Mouse (Mus musculus): ENCODE data around the gene Cpne8.
"Not testable (repeated sequence)": the region's sequence is repeated elsewhere in the genome, so short reads cannot be mapped to it uniquely, and the experiment has no call there.

Gene Cpne8

DNA sequence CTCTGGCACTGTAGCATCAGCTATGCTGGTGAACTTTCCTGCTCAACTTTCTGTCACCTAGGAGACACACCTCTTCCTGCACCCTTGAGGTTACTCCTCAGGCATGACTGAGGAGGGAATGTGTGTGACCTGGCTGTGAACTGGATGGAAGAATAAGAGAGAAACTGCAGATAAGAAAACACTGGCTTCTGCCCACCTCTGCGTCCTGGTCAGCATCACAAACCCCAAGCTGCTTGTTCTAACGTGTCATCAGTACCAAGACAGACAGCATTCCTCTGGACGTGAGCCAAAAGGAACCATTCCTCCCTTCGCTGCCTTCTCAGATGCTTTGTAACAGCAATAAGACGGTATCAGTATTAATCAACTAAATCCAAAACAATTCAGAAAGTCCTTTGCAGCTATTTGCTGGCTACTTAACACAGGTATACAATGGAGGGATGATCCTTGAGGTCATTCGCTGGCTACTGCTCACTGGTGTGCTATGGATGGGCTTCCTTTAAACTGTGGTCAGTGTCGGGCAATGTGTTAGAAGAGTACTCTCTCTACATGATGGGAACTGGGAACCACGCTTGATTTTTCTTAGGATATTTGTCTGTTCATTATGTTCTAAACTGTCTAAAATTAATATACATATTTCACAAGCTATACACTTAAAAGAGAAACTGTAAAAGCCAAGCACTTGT is 63.0 kb downstream of the Cpne8 start:
- no peak for DNase-seq (ENCODE audit: low spot score in 2 of 2)

DNA sequence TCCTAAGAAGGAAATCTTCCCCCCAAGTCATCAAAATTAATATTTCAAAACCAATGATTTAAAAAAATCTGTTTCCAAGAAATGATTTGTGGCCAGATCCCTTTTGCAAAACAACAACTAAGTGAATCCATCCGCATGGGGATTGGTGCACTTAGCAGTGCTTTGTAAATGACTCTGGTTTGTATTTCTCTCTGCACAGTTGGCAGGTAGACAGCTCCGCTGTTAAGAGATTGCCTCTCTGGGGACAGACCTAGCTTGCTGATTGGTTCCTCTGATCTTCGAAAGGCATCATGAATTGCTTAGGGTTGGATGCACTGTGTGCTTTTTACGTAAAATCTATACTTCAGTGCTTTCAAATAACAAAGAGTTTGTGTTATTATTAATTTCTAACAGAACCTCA is 68.5 kb downstream of the Cpne8 start:
- DNase-seq (ENCODE audit: low spot score in 2 of 2) = not testable (repeated sequence)

DNA sequence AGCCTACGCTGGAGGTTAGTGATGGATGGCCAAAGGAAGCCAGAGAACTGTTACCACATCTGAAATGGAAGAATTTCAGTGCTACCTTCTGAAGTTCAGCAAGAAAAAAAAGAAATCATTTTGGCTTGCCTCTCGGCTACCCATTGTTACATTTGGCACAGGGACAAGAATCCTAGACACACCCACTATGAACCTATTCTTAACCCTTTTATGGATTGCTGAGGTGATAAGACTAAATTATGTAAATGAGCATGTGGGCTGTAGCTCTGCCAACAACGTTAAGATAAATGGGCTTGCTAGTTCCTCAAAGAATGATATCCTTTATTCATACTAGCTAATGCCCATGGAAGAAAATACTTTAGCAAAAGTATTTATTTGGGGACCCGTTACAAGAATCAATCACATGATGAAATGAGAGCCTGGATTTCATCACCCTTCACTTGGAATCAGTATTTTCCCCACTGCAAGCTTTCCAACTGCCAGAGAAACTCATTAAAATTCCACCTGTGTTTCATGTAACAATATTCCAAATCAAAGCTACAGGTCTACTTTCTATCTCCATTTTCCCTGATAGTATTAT is 69.3 kb downstream of the Cpne8 start:
- DNase-seq (ENCODE audit: low spot score in 2 of 2) = no peak

DNA sequence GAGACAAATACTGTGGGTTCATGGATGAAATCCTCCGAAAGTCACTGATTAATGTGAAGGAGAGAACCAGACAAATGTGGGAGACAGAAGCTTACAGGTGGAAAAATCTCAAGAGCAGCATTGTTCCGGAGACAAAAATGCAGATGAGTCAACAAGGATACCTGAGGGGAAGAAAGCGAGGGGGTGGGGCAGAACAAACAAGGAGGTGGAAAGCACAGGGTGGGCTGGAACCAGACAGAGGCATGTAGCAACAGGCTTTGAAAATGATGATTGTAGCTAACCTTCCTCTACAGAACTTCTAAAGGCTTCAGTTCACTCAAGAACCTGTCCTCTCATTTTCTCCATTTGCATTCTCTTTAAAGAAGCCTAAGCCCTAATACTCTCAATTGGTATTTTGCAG is 70.9 kb downstream of the Cpne8 start:
- DNase-seq (ENCODE audit: low spot score in 2 of 2) = no peak

DNA sequence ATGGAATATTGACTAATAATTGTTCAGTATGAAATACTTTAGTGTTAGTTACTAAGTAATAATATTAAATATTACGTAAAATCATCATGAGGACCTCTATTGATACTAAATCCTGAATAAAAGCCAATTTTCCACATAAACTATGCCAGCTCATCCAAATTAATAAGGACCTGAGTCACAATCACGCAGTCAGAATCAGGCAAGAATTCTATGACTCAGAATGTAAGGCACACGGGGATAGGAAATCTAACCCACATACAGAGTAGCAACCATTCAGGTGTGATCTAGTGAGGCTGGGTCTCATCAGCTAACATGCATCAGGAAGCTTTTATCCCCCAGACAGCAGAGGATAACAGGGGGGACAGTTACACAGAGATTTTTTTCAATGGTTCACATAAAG is 72.1 kb downstream of the Cpne8 start:
- DNase-seq (ENCODE audit: low spot score in 2 of 2) = no peak

DNA sequence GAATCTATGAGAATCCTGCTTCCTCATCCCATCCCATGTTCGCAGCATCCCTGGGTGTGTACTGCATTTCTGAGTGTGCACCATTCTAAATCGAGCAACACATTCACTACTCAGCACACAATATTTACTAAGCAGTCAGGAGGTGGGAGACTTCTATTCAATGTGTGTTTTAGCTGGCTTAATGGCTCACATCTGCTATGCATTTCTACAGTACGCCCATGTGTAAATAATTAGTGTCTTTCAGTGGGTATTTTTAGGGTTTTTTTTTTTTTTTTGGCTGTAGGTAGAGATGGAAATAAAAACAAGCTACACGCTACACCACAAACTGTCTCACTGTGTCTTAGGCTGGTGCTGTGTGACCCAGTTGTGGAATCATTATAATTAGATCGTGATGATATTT is 75.6 kb downstream of the Cpne8 start:
- DNase-seq (ENCODE audit: low spot score in 2 of 2) = no peak

DNA sequence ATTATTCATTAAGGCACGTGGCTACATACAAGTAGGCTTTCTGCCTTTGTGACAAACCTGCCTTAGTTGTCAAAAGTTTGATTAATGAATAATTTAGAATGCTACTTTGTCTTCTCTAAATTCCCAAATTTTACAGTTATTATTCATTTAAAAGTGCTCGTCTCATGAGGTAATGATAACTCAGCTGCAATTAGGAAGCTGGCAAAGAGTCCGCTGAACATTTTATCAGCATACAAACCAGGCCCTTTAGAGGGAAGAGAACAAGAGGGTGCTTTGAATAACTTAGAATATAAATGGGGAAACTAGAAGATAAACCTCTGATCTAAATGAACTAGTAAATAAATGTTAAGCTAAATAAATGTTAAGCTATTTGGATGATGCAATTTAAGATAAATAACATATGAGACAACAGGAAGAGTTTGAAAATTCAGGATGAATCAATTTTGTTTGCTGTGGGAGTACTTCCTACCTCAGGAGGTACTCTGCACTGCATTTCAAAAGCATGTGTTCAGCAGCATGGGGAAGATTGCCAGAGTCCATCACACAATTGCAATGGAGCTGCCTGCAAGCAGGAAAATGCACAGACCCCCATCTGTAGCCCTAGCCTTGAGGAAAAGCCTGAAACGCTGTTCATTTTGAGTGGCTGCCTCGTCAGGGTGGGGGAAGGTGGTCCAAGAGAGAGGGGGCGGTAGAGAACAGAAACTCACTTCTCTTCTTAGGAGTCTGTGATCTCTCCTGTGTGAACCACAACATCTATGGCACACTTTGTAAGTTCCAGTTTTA is 81.3 kb downstream of the Cpne8 start:
- DNase-seq (ENCODE audit: low spot score in 2 of 2) = no peak

DNA sequence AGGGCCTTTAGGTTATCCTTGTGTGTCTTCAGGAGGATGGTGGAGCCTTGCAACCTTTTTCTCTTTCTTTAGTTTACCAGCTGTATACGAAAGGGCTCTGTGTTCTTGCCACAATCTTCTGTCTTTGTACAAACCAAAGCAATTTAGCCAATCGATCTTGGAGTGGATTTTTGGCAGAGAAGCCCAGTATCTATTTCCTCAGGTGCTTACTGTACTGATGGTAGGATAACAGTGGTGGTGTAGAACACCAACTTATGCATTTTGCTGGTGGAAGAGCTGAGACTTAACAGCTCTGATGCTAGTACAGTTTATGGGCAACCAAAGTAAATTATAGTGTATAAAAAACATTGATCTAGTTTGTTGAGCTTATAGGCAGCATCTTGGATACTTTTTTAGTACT is 83.6 kb downstream of the Cpne8 start:
- no peak for DNase-seq (ENCODE audit: low spot score in 2 of 2)

DNA sequence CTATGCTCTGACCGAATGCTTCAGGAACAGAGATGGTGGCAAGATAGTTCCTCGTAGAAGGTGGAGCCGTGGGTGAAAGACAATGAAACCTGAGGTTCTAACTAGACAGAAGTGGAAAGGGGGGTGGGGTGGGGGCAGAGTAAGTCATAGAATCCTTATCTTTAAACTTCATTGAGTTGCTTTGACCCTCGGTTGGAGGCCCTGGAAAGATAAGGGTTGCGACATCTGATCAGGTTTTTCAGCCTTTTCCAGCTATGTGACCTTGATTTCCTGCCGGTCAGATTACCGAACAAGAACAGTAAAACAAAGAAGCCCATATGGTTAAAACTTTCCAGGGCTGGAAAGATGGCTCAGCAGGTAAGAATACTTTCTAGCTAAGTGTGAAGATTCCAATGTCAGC is 89.6 kb downstream of the Cpne8 start:
- no peak for DNase-seq (ENCODE audit: low spot score in 2 of 2)

DNA sequence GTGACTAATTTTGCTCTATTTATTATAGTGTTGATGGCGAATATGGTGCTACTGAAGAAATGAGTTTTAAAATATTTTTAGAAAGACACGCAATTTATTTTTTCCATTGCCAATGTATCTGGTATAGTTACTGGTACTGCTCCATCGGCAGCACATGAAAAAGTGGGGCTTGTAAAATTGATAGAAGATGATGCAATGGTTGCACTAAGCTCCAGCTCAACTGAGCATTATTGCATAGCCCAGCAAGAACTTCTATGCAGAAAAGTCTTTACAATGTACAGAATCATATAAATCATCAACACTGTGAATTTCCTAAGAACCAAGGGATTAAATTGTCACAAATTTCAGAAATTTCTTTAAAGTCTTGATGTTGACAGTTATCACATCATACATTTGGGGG is 101.8 kb downstream of the Cpne8 start:
- DNase-seq (ENCODE audit: low spot score in 2 of 2) = no peak

DNA sequence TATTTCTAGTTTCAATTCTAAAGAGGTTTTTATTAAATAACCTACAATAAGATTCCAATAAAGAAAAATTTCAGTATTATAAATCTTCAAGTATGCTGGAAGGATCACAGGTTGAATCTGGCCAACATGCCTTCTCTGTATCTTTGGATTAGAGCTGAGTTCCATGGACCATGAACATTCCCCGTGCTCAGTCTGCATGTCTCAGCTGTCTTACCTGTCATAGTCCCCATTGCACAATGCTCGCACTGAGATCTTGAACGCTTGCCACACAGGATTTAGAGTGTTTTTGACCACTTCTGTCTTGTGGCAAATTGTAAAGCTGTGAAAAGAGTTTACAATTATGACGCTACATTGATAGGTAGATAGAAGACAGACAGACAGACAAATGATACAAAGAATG is 110.0 kb downstream of the Cpne8 start:
- no peak for DNase-seq (ENCODE audit: low spot score in 2 of 2)

DNA sequence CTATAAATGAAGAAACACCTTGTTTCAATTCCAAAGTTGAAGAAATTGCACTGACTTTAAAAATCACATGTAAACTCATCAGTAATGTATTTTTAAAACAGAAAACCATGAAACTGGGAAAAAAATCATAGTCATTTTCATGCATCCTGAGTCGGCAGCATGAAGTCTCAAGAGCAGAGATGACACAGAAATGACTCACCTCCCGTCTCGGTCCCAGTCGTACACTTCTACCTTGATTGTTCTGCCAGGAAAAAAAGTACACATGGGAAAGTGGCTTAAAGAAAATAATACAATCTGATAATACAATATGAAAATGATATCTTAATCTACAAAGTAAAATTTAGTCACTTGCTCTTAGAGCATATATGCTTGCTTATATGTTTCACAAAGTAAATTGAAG is 111.2 kb downstream of the Cpne8 start:
- DNase-seq (ENCODE audit: low spot score in 2 of 2) = no peak

DNA sequence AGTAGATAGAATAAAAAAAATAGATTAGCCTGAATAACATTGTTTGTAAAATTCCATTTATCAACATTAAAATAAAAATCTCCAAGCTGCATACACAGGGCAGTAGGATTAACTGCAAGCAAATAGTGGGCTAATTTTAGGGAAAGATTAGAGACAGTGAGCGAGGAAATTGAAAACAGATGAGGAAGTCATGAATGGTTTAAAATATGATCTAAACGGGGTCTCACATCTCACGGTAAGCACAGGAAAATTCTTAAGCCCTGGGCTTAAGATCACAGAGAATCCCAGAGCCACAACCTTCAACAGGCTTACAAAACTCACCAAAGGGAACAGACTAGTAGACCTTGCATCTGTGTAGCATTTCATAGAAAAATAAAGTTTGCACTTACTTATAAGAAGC is 115.2 kb downstream of the Cpne8 start:
- DNase-seq (ENCODE audit: low spot score in 2 of 2) = no peak

DNA sequence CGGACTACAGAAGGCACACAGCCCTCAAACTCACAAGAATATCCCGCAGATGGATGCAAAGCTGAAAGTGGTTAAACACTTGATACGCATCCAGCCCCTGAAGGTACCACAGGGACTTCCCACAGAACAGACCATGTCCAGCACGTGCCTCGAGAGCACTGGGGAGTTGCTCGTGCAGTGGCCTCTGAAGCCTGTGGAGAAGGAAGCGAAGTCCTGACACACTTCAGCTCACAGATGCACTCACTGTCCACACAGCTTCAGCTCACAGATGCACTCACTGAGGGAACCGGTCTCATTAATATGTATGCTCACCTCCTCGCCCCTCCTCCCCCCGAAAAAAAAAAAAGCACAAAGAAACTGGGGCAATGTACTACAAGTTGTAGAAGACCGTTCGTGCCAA is 117.6 kb downstream of the Cpne8 start:
- DNase-seq (ENCODE audit: low spot score in 2 of 2) = no peak

DNA sequence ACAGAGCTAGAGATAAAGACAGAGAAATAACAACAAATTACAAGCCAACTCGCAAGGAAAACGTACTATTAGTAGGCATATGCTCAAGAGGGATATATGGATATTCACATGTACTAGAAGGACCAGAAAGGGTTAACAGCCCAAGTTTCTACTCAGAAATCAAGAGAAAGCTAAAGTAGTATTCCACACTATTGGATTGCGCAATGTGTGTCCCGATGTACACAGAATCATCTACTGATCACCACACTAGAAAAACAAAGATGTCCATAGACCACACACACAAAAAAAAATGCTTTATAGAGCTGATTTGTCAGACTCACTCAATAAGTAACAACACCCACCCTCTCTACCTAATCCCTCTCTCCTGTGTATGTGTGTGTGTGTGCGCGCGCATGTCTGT is 130.6 kb downstream of the Cpne8 start:
- DNase-seq (ENCODE audit: low spot score in 2 of 2) = no peak

DNA sequence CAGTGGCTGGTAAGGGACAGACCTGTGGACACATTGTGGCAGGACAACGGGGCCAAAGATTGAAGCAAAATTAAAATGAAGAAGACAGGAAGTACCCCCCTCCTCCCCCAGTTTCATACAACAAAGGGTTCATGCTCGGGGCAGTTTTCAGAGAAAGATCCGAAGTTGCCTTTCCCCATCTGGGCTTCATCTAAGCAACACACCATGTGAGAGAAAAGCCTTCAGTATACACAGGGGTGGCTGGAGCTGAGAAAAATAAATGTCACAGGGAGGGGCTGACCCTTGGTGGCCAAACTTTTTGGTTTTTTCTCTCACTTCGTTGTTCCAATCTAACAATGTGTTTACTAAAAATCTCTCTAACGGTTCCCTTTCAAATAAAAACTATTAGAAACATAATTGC is 135.8 kb downstream of the Cpne8 start:
- DNase-seq (ENCODE audit: low spot score in 2 of 2) = no peak

DNA sequence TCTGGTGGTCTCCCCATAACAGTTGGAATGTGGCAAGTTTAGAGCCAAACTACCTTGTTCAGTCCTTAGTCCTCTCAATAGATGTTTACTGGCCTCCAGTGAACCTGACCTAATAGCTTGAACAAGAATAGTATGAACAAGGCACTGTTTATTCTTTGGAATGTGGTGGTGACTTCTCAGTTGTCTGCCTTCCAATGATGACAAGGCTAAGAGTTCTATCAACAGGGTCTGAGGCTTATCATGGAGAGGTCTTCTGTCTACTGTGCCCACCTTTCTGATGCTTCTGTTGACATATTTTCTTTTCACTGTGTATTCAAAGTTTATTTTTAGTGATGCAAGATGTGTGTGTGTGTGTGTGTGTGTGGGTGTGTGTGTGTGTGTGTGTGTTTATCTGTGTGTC is 137.1 kb downstream of the Cpne8 start:
- no peak for DNase-seq (ENCODE audit: low spot score in 2 of 2)

DNA sequence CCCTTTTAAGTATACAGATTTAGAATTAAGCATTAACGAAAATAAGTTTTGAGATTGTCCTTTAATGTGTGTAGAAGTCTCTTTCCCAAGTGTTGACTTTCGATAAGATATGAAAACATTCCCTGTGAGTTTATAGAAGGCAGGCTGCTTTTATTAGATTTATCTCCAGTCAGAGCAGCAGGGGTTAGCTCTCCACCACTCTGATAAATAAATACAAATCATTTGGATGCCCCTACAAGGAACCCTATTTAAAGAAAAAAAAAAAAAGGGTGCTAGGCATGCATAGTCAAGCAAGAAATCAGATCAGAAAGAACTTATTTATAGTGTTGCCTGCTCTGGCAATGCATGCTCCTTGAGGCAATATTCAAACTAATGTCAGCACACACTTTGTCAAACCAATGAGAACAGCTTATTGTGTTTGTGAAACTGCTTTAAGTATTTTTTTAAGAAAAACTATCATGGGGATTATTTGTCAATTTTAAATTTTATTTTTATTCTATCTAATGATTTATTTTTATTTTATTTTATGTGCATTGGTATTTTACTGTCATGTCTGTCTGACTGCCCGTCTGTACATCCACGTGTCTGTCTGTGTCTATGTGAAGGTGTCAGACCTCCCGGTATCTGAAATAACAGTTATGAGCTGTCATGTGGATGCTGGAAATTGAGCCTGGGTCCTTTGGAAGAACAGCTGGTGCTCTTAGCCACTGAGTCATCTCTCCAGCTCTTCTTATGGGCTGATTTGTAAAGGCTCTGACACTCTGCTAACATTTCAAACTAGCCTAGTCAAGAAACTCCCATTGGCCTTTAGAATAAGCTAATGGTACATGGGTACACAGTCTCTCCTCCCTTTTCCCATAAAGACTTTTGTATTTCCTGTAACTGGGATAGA is 142.7 kb downstream of the Cpne8 start:
- no peak for DNase-seq (ENCODE audit: low spot score in 2 of 2)

DNA sequence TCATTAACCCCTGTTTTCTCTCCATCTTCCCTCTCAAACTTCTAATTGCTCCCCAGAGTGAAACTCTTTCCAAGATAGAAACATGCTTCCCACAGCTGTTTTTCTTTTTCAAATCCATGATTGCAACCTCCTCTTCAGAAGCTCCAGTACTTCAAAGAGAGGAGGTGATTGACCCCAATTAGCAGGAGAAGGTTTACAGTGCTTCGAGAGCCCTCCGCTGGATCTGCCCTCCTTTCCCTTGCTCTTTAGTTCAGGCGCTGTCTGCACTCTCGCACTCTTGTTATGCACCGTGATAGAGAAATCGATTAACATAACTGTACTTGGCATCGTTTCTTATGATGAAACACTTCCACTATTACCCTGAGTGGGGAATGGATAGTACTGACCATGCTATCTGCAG is 143.5 kb downstream of the Cpne8 start:
- DNase-seq (ENCODE audit: low spot score in 2 of 2) = no peak

DNA sequence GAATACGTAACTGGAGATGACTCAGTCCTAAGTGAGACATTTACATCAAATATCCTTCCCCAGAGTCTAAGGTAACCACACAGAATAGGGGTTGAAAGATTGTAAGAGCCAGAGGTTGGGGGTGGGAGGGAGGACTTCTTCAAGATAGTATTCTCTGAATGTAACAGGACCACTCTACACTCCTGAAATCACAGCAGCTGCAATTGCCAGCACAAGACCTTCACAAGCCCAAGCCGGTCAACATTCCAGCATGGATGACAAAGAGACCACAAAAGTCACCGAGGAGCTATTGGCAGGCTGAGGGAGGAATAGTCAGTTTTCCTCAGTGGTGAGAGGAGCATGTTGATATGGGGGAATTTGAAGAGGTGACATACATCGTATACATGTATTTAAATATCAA is 166.5 kb downstream of the Cpne8 start:
- no peak for DNase-seq (ENCODE audit: low spot score in 2 of 2)

DNA sequence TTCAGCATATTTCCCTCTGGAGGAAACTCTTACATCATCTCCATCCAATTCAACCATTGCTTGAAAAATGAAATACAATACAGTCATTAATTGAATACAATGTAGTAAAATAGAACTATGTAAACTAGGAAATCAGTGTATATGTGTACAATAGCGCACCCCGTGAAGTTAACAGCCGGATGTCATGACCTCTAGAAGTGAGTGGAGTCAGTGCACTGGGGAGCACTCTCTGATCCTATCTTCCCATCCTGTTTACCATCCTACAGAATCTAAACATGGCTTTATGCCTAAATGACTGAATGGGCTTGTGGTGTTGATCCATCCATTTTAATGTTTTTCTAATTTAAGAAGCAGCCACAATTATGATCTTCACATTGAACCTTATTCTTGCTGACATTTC is 182.2 kb downstream of the Cpne8 start:
- DNase-seq (ENCODE audit: low spot score in 2 of 2) = no peak

DNA sequence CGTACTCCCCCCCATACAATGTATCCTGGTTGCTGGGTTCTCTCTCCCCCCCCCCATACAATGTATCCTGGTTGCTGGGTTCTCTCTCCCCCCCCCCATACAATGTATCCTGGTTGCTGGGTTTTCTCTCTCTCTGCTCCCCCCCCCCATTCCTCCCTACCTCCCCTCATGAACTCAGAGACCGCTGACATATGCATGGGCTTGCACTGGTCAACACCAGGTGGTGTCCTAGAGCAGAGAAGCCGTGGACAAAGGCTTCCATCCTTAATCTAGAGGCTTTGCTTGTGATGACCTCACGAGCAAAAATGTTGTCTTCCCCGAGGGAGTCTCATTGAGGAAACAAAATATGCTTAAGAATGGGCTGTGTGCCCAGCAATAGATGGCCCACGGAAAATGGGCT is 187.7 kb downstream of the Cpne8 start:
- DNase-seq (ENCODE audit: low spot score in 2 of 2) = no peak
